Mouse (Mus musculus) stomach, postnatal 0 days (tissue): ENCODE measurements around the gene Gm28372.

Experiments used
- CTCF ChIP-seq: IDR thresholded peaks from 2 replicates; pipeline ENCODE4 v1.5.1; 2016; ENCODE audit warnings: antibody characterized with exemption, low read depth, mild to moderate bottlenecking, moderate library complexity
- EP300 ChIP-seq: optimal IDR thresholded peaks from 2 replicates; pipeline ENCODE3; 2016; ENCODE audit warnings: antibody characterized with exemption

DNA sequence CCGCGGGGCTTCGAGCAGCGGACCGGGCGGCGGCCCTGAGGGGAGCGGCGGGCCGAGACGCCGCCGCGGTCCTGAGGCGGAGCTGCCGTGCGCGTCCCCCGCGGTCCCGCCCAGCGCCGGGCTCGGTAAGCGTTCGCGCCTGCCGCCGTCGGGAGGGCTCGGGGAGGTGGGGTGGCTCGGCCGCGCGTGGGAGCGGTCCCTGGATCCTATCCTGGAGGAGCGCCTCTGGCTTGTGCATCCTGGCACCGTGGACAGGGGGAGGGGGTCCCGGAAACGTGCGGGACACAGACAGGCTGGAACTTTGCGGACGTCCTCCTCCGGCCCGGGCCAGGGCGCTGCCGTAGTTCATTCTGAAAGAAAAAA lies 45.4 kb downstream of the Gm28372 start:
- TF ChIP-seq CTCF (no peak), EP300 (no peak)
